Mouse (Mus musculus): ENCODE data around the gene Capn11. TPM values are rescaled to one million over a fixed set of nuclear protein-coding genes. Genes with fewer than 3 reads are reported as not detected.

Capn11 gene
- total and polyA plus RNA-seq, 2 experiments, result 0.02 TPM; not detected in 1

- peak; percentile 96 for DNase-seq (ENCODE audit: extremely low read depth, low read depth, low spot score)
- Histone ChIP-seq H3K4me3 (ENCODE audit: insufficient read depth, low read depth, low read length) (peak overlapping the region; percentile 78), H3K27me3 (ENCODE audit: control insufficient read depth, insufficient read depth, low read length) (no peaks in the 10 kb centered on the region), H3K27ac (replicated peaks; ENCODE audit: insufficient read depth, low read depth, low read length) (peak overlapping the region; percentile 100), H3K4me1 (ENCODE audit: control insufficient read depth, insufficient read depth, low read length) (peaks cover 15% of the 10 kb centered on the region), H3K36me3 (ENCODE audit: control insufficient read depth, insufficient read depth, low read length) (no peaks in the 10 kb centered on the region), H3K79me2 (ENCODE audit: control insufficient read depth, insufficient read depth, low read length) (peaks cover 8% of the 10 kb centered on the region; the same call in 1 of the 2 replicates), H3K9ac (ENCODE audit: low read depth, low read length) (peak overlapping the region; percentile 86)
- WGBS, result 6% methylated on average over 3 of the region's 3 CpGs
- TF ChIP-seq POLR2A (IDR thresholded peaks at IDR 0.05; ENCODE audit: extremely low read depth, insufficient read depth, low read length) (no peak), CTCF (IDR thresholded peaks at IDR 0.05; ENCODE audit: low read depth, low read length) (no peak)
These were observed 60.2 kb downstream of the Capn11 start for GRCm38 (mm10) chr17:45598891-45599290.

DNA sequence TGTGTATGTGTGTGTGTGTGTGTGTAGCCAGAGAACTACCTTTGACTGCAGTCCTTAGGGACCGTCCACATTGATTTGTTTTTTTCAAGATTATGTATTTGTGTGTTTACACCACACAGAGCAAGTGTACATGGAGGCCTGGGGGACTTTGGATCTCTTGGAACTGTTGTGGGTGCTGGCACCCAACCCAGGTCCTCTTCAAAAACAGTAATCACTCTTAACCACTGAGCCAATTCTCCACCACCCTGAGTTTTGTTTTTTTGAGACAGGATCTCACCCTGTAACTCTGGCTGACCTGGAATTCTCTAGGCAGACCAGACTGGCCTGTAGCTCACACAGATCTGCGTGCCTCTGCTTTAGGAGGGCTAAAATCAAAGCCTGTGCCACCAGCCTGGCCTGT, 60.7 kb downstream of the Capn11 start:
- Histone ChIP-seq H3K27ac (replicated peaks; ENCODE audit: insufficient read depth, low read depth, low read length) (peak overlapping the region; percentile 100), H3K27me3 (ENCODE audit: control insufficient read depth, insufficient read depth, low read length) (no peaks in the 10 kb centered on the region), H3K4me1 (ENCODE audit: control insufficient read depth, insufficient read depth, low read length) (peaks cover 15% of the 10 kb centered on the region), H3K4me3 (ENCODE audit: insufficient read depth, low read depth, low read length) (peak overlapping the region; percentile 29; the same call in 1 of the 2 replicates), H3K36me3 (ENCODE audit: control insufficient read depth, insufficient read depth, low read length) (no peaks in the 10 kb centered on the region), H3K9ac (ENCODE audit: low read depth, low read length) (peak overlapping the region; percentile 70), H3K79me2 (ENCODE audit: control insufficient read depth, insufficient read depth, low read length) (peaks cover 9% of the 10 kb centered on the region; the same call in 1 of the 2 replicates)
- TF ChIP-seq CTCF (IDR thresholded peaks at IDR 0.05; ENCODE audit: low read depth, low read length), result no peak
- no peak for TF ChIP-seq POLR2A (IDR thresholded peaks at IDR 0.05; ENCODE audit: extremely low read depth, insufficient read depth, low read length)
- WGBS, result 18% methylated on average over 2 of the region's 2 CpGs
- DNase-seq (ENCODE audit: extremely low read depth, low read depth, low spot score), result peak; percentile 99

DNA sequence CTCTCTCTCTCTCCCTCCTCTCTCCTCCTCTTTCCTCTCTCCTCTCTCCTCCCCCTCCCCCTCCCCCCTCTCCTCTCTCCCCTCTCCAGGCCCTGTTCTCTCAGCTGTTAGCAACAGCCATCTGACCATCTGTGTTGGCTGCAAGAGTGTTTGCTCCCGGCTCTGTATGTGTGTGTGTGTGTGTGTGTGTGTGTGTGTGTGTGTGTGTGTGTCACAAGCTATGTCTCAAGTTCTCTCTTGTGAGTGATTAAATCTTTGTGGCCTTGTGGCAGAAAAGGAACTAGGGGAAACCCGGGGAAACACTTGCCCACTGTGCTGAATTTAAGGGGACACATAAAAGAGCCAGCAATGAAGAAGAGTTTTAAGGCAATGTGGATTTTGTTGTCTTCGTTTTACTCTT, 61.3 kb downstream of the Capn11 start:
- peak overlapping the region; percentile 100 for H3K27ac ChIP-seq (replicated peaks; ENCODE audit: insufficient read depth, low read depth, low read length)
- WGBS, result 6% methylated on average over 3 of the region's 3 CpGs
- DNase-seq (ENCODE audit: extremely low read depth, low read depth, low spot score), result peak; percentile 81
- no peaks in the 10 kb centered on the region for H3K36me3 ChIP-seq (ENCODE audit: control insufficient read depth, insufficient read depth, low read length)
- H3K4me1 ChIP-seq (ENCODE audit: control insufficient read depth, insufficient read depth, low read length), result peaks cover 18% of the 10 kb centered on the region
- TF ChIP-seq POLR2A (IDR thresholded peaks at IDR 0.05; ENCODE audit: extremely low read depth, insufficient read depth, low read length) (no peak), CTCF (IDR thresholded peaks at IDR 0.05; ENCODE audit: low read depth, low read length) (no peak)
- peaks cover 14% of the 10 kb centered on the region; the same call in 1 of the 2 replicates for H3K79me2 ChIP-seq (ENCODE audit: control insufficient read depth, insufficient read depth, low read length)
- no peaks in the 10 kb centered on the region for H3K27me3 ChIP-seq (ENCODE audit: control insufficient read depth, insufficient read depth, low read length)
- H3K9ac ChIP-seq (ENCODE audit: low read depth, low read length), result peak overlapping the region; percentile 33; the same call in 1 of the 2 replicates
- H3K4me3 ChIP-seq (ENCODE audit: insufficient read depth, low read depth, low read length), result no peak overlapping the region

GRCm38 (mm10) chr17:45596631-45597396, 62.3 kb downstream of the Capn11 start:
- no peaks in the 10 kb centered on the region for H3K27me3 ChIP-seq (ENCODE audit: control insufficient read depth, insufficient read depth, low read length)
- H3K4me1 ChIP-seq (ENCODE audit: control insufficient read depth, insufficient read depth, low read length), result peaks cover 18% of the 10 kb centered on the region
- peak overlapping the region; percentile 95 for H3K9ac ChIP-seq (ENCODE audit: low read depth, low read length)
- H3K36me3 ChIP-seq (ENCODE audit: control insufficient read depth, insufficient read depth, low read length), result no peaks in the 10 kb centered on the region
- DNase-seq (ENCODE audit: extremely low read depth, low read depth, low spot score), result peak; percentile 90
- TF ChIP-seq CTCF (IDR thresholded peaks at IDR 0.05; ENCODE audit: low read depth, low read length) (peak; percentile 84), POLR2A (IDR thresholded peaks at IDR 0.05; ENCODE audit: extremely low read depth, insufficient read depth, low read length) (0 out of 2 replicates have a peak, but pooled peaks have one; percentile 33)
- 11% methylated on average over 11 of the region's 11 CpGs for WGBS
- H3K27ac ChIP-seq (replicated peaks; ENCODE audit: insufficient read depth, low read depth, low read length), result peak overlapping the region; percentile 99
- H3K79me2 ChIP-seq (ENCODE audit: control insufficient read depth, insufficient read depth, low read length), result peaks cover 21% of the 10 kb centered on the region; the same call in 1 of the 2 replicates
- H3K4me3 ChIP-seq (ENCODE audit: insufficient read depth, low read depth, low read length), result peak overlapping the region; percentile 5

- Histone ChIP-seq H3K27me3 (ENCODE audit: control insufficient read depth, insufficient read depth, low read length) (no peaks in the 10 kb centered on the region), H3K9ac (ENCODE audit: low read depth, low read length) (peak overlapping the region; percentile 95), H3K4me1 (ENCODE audit: control insufficient read depth, insufficient read depth, low read length) (peaks cover 26% of the 10 kb centered on the region), H3K36me3 (ENCODE audit: control insufficient read depth, insufficient read depth, low read length) (no peaks in the 10 kb centered on the region), H3K79me2 (ENCODE audit: control insufficient read depth, insufficient read depth, low read length) (peaks cover 31% of the 10 kb centered on the region; the same call in 1 of the 2 replicates), H3K27ac (replicated peaks; ENCODE audit: insufficient read depth, low read depth, low read length) (peak overlapping the region; percentile 92), H3K4me3 (ENCODE audit: insufficient read depth, low read depth, low read length) (peak overlapping the region; percentile 61)
- no peak for DNase-seq (ENCODE audit: extremely low read depth, low read depth, low spot score)
- WGBS, result 14% methylated on average over 23 of the region's 23 CpGs
- TF ChIP-seq POLR2A (IDR thresholded peaks at IDR 0.05; ENCODE audit: extremely low read depth, insufficient read depth, low read length) (no peak), CTCF (IDR thresholded peaks at IDR 0.05; ENCODE audit: low read depth, low read length) (no peak)
These were observed 63.3 kb downstream of the Capn11 start for GRCm38 (mm10) chr17:45595736-45596390.
